ENCODE assay signal across 16 mouse cellular contexts in the genomic region with DNA sequence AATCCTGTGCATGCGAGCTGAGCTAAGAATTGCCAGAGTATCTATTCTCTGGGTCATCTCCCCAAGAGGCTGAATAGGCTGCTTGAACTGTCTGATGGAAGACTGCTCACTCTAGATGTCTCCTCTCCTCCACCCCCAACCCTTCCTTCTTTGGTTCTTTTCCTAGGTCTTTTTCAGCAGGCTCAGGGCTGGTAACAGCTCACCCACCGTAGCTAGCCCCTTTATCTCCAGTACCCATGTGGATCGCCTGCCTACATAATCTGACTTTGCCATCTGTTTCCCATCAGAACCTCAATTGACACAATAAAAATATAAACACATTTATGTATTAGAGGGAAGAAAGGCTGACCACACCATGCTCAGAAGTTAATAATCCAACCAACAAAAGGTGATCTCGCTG.
"Had no signal": no experiment of that assay in that cellular context is flagged by ENCODE, and none has a peak within 500 bp of the region (broad histone marks: within the 10 kb centered on the region; RNA-seq: fewer than 3 reads in every experiment).

No protein-coding gene starts in this region.

- H3K4me3 ChIP-seq: lung, embryonic 15.5 days; midbrain, embryonic 13.5 days; midbrain, embryonic 15.5 days; neural tube, embryonic 12.5 days; stomach, embryonic 15.5 days had no signal

- H3K36me3 ChIP-seq: lung, embryonic 15.5 days; midbrain, embryonic 13.5 days; midbrain, embryonic 15.5 days; neural tube, embryonic 12.5 days; stomach, embryonic 15.5 days had no signal

- H3K9ac ChIP-seq: lung, embryonic 15.5 days; midbrain, embryonic 13.5 days; midbrain, embryonic 15.5 days; neural tube, embryonic 12.5 days; stomach, embryonic 15.5 days had no signal

- H3K27me3 ChIP-seq: lung, embryonic 15.5 days; midbrain, embryonic 13.5 days; midbrain, embryonic 15.5 days; neural tube, embryonic 12.5 days; stomach, embryonic 15.5 days had no signal

- H3K9me3 ChIP-seq: lung, embryonic 15.5 days; midbrain, embryonic 13.5 days; midbrain, embryonic 15.5 days; neural tube, embryonic 12.5 days; stomach, embryonic 15.5 days had no signal

- ATAC-seq: lung, postnatal 0 days; midbrain, embryonic 13.5 days; midbrain, embryonic 15.5 days had no signal

- H3K4me1 ChIP-seq: midbrain, embryonic 13.5 days; midbrain, embryonic 15.5 days; stomach, embryonic 15.5 days had no signal

- H3K4me2 ChIP-seq: lung, embryonic 15.5 days; midbrain, embryonic 11.5 days; midbrain, embryonic 13.5 days; midbrain, embryonic 15.5 days; neural tube, embryonic 12.5 days; stomach, embryonic 15.5 days had no signal

- H3K27ac ChIP-seq: lung, embryonic 15.5 days; macrophage; midbrain, embryonic 13.5 days; midbrain, embryonic 15.5 days; neural tube, embryonic 12.5 days; stomach, embryonic 15.5 days; stomach, postnatal 0 days had no signal

- DNase-seq: lung, adult 2 months; lung, postnatal 14 days; lung, postnatal 36 days; right cerebral cortex, postnatal 14 days; thymus, adult 2 months; thymus, postnatal 25 days; thymus, postnatal 4 days had no signal
